Mouse (Mus musculus) hindbrain, postnatal 0 days (tissue): ENCODE data around the gene Kcnn1. TPM values are rescaled to one million over a fixed set of nuclear protein-coding genes. Genes with fewer than 3 reads are reported as not detected.
A peak's percentile ranks its signal among the peaks of the same experiment; 100 is the strongest.

Experiments used
- ATAC-seq: fragments of 200-750 bp; cut with Nextera tagmentation; 2 replicates; pipeline ENCODE4 v1.8.0; 2017; ENCODE audit warnings: mild to moderate bottlenecking, moderate TSS enrichment, moderate library complexity
- DNase-seq: peaks from one replicate; pipeline ENCODE4 v3.0.0-alpha.2; 2015; ENCODE audit warnings: low spot score
- H3K27ac ChIP-seq: fragments of 300-500 bp; sonication (generic); 2 replicates; pipeline ENCODE4 v1.5.1; 2014; ENCODE audit warnings: mild to moderate bottlenecking
- H3K27me3 ChIP-seq: fragments of 300-500 bp; sonication (generic); 2 replicates; pipeline ENCODE4 v1.6.1; 2014; ENCODE audit warnings: low read length, mixed read lengths; ENCODE audit not compliant: insufficient read depth
- H3K36me3 ChIP-seq: fragments of 300-500 bp; sonication (generic); 2 replicates; pipeline ENCODE4 v1.6.1; 2014; ENCODE audit warnings: low read length, mixed read lengths; ENCODE audit not compliant: insufficient read depth
- H3K4me1 ChIP-seq: fragments of 300-500 bp; sonication (generic); 2 replicates; pipeline ENCODE4 v1.6.1; 2014; ENCODE audit warnings: antibody characterized with exemption, low read length, mixed read lengths; ENCODE audit not compliant: insufficient read depth
- H3K4me2 ChIP-seq: fragments of 300-500 bp; sonication (generic); 2 replicates; pipeline ENCODE4 v1.6.1; 2014; ENCODE audit warnings: low read depth, mild to moderate bottlenecking, low read length, moderate library complexity, mixed read lengths
- H3K4me3 ChIP-seq: fragments of 300-500 bp; sonication (generic); 2 replicates; pipeline ENCODE4 v1.5.1; 2014; ENCODE audit warnings: low read length
- H3K9ac ChIP-seq: fragments of 300-500 bp; sonication (generic); replicated peaks from 2 replicates; pipeline ENCODE4 v1.6.1; 2014; ENCODE audit warnings: mild to moderate bottlenecking, low read length, moderate library complexity, mixed read lengths
- H3K9me3 ChIP-seq: fragments of 300-500 bp; sonication (generic); 2 replicates; pipeline ENCODE4 v1.6.1; 2016; ENCODE audit warnings: low read length, mixed read lengths
- CTCF ChIP-seq: IDR thresholded peaks from 2 replicates; pipeline ENCODE4 v1.5.1; 2016; ENCODE audit warnings: antibody characterized with exemption, control low read depth, low read depth
- whole genome bisulfite sequencing: fragments of 180-500 bp; shearing (Covaris S2); extraction: QIAGEN DNeasy Blood & Tissue Kit; methylation state at CpG from one replicate; pipeline ENCODE4 v1.1.7; 2014; 5-methylcytosine and 5-hydroxymethylcytosine counted together
- polyA plus RNA-seq: library from polyadenylated mRNA; unstranded; fragments of >200 nt; fragmentation: Nextera tagmentation; extraction: Ambion mirVana; gene quantifications from 2 replicates; pipeline ENCODE4 v1.2.1, GENCODE M21; 2015
- total RNA-seq: library from RNA; depleted of rRNA; stranded (reverse); fragments of >200 nt; gene quantifications from 2 replicates; pipeline ENCODE4 v1.2.3, GENCODE M21; 2014

Gene Kcnn1
- total and polyA plus RNA-seq, 2 experiments from 2014 or later, result 10.8 to 29.8 TPM

- Histone ChIP-seq H3K4me1 (peaks cover 8% of the 10 kb centered on the region; the same call in 1 of the 2 replicates), H3K36me3 (no peaks in the 10 kb centered on the region), H3K27ac (no peak overlapping the region), H3K27me3 (no peaks in the 10 kb centered on the region), H3K9ac (no peak overlapping the region), H3K4me2 (no peak overlapping the region), H3K4me3 (no peak overlapping the region), H3K9me3 (no peaks in the 10 kb centered on the region)
- DNase-seq (no peak), ATAC-seq (no peak; the same call in 1 of the 2 replicates)
- 63% methylated on average over 6 of the region's 6 CpGs for WGBS
- TF ChIP-seq CTCF, result no peak
Measured at GRCm38 (mm10) chr8:70851837-70852236, 11.2 kb downstream of the Kcnn1 start.

DNA sequence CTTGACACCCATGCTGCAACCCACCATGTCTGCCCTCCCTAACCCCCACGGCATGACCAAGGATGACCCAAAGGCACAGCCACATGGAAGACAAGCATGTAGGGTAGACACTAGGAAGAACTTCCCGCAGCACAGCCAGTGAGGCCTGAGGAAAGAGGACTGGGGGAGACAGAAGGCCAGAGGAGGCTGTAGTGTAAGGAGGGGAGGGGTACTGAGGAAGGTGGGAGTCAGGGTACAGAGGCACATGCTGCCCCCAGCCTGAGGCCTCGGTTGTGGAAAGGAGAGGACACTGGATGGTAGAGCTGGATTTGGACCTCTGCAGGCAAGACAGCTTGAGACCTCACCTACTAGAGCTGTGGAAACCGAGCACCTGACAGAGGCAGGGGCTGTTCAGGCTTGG is 12.1 kb downstream of the Kcnn1 start:
- Histone ChIP-seq H3K4me2 (no peak overlapping the region), H3K4me3 (no peak overlapping the region), H3K36me3 (no peaks in the 10 kb centered on the region), H3K27ac (no peak overlapping the region), H3K9ac (no peak overlapping the region), H3K4me1 (no peaks in the 10 kb centered on the region), H3K9me3 (no peaks in the 10 kb centered on the region), H3K27me3 (no peaks in the 10 kb centered on the region)
- no peak for DNase-seq
- 91% methylated on average over 4 of the region's 4 CpGs for WGBS
- TF ChIP-seq CTCF, result no peak
- ATAC-seq, result no peak

DNA sequence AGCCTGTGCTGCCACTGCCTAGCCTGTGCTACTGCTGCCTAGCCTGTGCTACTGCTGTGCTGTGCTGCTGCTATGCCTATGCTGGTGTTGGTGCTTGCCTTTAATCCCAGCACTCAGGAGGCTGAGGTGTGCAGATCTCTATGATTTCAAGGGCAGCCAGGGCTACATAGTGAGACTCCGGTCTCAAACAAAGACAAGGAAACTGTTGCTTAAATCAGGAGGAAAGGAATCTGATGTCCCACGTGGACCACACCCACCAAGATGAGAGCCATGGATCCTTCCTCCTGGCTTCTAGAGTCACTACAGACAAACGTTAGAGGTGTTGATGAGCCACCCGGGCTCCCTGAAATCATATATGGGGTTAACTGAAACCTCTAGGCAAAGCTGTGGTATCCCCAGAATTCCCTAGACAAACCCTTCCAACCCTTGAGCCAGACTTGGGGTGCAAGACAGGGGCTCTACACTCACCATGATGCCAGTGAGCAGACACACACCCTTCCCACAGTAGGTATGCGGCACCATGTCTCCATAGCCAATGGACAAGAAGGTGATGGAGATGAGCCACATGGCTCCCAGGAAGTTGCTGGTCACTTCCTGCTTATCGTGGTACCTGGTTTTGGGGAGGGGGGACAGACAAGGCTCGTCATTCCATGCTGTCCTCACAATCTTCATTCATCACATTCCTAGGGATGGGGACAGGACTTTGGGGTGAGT is 12.8 kb downstream of the Kcnn1 start:
- Histone ChIP-seq H3K4me3 (no peak overlapping the region), H3K4me1 (no peaks in the 10 kb centered on the region), H3K9me3 (no peaks in the 10 kb centered on the region), H3K4me2 (no peak overlapping the region), H3K27me3 (no peaks in the 10 kb centered on the region), H3K36me3 (no peaks in the 10 kb centered on the region), H3K27ac (no peak overlapping the region), H3K9ac (no peak overlapping the region)
- ATAC-seq, result no peak
- no peak for TF ChIP-seq CTCF
- no peak for DNase-seq
- 76% methylated on average over 7 of the region's 7 CpGs for whole genome bisulfite sequencing

- H3K4me2 ChIP-seq, result no peak overlapping the region
- WGBS, result 78% methylated on average over 3 of the region's 3 CpGs
- H3K9me3 ChIP-seq, result no peaks in the 10 kb centered on the region
- no peak for ATAC-seq
- H3K4me3 ChIP-seq, result no peak overlapping the region
- DNase-seq, result no peak
- H3K4me1 ChIP-seq, result no peaks in the 10 kb centered on the region
- H3K36me3 ChIP-seq, result no peaks in the 10 kb centered on the region
- TF ChIP-seq CTCF, result no peak
- no peak overlapping the region for H3K27ac ChIP-seq
- no peak overlapping the region for H3K9ac ChIP-seq
- H3K27me3 ChIP-seq, result no peaks in the 10 kb centered on the region
Measured at GRCm38 (mm10) chr8:70849333-70849990, 13.6 kb downstream of the Kcnn1 start.

DNA sequence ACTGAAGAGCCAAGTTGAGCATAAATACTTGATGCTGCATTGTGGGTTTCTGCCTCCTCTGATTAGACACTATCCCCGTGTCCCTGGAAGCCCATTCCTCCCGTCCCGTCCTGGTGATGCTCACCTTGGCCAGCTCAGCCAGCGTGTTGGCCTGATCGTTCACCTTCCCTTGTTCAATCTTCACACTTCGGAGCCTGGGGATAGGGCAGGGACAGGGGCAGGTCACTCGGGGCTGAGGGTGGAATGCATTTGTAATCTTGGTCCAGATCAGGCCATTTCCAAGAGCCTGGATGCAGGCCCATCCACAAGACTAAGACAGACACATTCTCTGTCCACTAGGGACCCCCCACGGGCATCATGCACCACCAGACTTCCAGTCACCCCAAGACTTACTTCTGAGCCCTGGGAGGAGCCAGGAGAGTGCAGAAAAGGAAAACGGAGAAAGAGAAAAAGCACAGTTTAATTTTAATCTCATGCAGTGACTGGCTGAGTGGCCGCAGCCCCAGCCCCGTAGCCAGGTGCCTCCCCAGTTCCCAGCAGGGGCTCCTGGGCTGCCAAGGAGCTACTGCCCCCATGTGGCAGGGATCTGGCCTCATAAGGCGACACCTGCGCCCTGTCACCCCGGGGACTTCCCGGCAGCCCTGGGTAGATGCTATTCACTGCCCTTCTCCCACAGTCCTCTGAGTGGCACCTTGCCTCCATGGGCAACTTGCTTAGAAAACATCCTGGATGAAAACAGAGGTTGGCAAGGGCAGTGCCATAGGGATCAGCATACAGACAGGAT is 16.5 kb downstream of the Kcnn1 start:
- DNase-seq, result no peak
- Histone ChIP-seq H3K36me3 (no peaks in the 10 kb centered on the region), H3K9me3 (no peaks in the 10 kb centered on the region), H3K4me1 (no peaks in the 10 kb centered on the region), H3K4me3 (no peak overlapping the region), H3K4me2 (no peak overlapping the region), H3K27me3 (no peaks in the 10 kb centered on the region), H3K27ac (no peak overlapping the region), H3K9ac (no peak overlapping the region)
- no peak for ATAC-seq
- peak; percentile 19; the same call in 1 of the 2 replicates for TF ChIP-seq CTCF
- WGBS, result 57% methylated on average over 15 of the region's 15 CpGs

GRCm38 (mm10) chr8:70845108-70845507 is 17.9 kb downstream of the Kcnn1 start:
- H3K36me3 ChIP-seq, result no peaks in the 10 kb centered on the region
- H3K27me3 ChIP-seq, result no peaks in the 10 kb centered on the region
- no peaks in the 10 kb centered on the region for H3K4me1 ChIP-seq
- H3K9ac ChIP-seq, result no peak overlapping the region
- no peak overlapping the region for H3K27ac ChIP-seq
- ATAC-seq (no peak), DNase-seq (no peak)
- no peaks in the 10 kb centered on the region for H3K9me3 ChIP-seq
- H3K4me2 ChIP-seq, result no peak overlapping the region
- H3K4me3 ChIP-seq, result no peak overlapping the region
- 0 out of 2 replicates have a peak, but pooled peaks have one; percentile 17 for TF ChIP-seq CTCF
- 43% methylated on average over 5 of the region's 5 CpGs for WGBS
